Mouse (Mus musculus): ENCODE measurements around the gene Usp15. TPM values are rescaled to one million over a fixed set of nuclear protein-coding genes. Genes with fewer than 3 reads are reported as not detected.
A peak's percentile ranks its signal among the peaks of the same experiment; 100 is the strongest.
"Not testable (repeated sequence)": the region's sequence is repeated elsewhere in the genome, so short reads cannot be mapped to it uniquely, and the experiment has no call there.

Gene Usp15
- total RNA-seq (2017) = 201 to 235 TPM (median 234 TPM) in 3 replicates

DNA sequence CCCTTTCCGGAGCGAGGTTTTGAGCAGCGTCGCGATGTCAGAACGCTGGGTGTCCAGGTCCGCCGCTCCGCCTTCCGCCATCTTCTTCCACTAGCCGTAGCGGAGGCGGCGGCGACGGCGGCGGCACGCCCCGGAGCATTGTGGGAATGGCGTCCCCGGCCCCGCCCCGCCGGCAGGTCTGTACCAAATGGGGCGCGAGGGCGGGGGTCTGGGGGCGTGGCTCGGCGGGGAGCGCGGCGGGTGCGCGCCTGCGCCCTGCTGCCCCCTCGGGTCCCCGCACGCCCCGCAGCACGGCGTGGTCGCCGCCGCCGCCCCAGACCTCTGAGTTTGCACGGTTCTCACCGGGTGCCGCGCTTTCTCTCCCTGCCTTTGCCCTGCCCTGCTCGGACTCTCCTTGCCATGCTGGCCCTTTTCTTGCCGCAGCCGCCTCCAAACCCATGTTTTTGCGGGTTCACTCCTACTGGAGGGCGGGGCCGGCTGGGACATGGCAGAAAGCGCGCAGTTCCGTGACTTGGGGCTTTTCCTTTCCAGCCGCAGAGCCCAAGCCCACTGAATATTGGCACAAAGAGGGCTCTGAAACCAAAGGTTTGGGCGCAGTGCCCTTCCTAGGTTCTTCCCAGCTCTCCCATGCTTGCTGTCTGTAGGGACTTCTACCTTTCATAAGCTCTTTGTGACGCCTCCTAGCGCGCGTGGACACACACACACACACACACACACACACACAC is at the start of gene Usp15:
TSS of gene Usp15 (minus strand) at position 161 of the 725 bp plus-strand sequence.
- ATAC-seq (replicated peaks; ENCODE audit: insufficient number of reproducible peaks, low FRiP score, low TSS enrichment, poor library complexity, severe bottlenecking) = peak; percentile 74

DNA sequence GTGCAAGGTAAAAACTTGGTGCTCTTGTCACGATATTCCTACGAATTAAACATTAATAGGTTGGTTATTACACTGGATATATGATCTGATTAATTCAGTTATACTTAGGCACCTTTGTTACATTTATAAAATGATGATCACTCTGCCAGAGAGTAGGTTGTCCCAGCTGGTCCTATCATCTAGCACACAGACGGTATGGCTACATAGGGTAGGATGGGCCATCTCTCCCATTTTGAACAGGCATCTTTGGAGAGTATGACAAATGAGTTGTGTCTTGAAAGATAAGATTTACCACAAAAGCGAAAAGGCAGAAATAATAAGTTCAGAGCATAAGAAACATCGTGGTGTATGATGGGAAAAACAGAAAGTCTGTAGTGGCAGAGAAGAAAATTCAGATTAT is 32.6 kb upstream of the Usp15 start:
- ATAC-seq (replicated peaks; ENCODE audit: insufficient number of reproducible peaks, low FRiP score, low TSS enrichment, poor library complexity, severe bottlenecking) = no peak

DNA sequence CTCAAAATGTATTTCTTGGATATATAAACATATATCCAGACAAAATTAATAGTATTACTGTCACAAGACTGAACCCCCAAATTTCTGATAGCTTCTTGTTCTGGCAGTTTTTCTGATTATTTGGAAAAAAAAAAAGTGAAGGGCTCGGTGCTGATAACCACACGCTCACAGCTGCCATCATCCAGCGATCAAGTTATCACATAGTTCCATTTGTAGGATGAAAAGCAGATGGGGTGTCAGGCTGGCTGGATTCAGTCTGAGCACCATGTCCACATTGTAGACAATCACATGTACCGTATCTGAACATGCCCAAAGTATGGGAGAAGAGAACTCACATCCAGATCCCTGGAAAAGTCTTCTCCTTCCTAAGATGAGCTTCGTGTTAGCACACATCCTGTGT is 26.0 kb upstream of the Usp15 start:
- ATAC-seq (replicated peaks; ENCODE audit: insufficient number of reproducible peaks, low FRiP score, low TSS enrichment, poor library complexity, severe bottlenecking) = no peak

DNA sequence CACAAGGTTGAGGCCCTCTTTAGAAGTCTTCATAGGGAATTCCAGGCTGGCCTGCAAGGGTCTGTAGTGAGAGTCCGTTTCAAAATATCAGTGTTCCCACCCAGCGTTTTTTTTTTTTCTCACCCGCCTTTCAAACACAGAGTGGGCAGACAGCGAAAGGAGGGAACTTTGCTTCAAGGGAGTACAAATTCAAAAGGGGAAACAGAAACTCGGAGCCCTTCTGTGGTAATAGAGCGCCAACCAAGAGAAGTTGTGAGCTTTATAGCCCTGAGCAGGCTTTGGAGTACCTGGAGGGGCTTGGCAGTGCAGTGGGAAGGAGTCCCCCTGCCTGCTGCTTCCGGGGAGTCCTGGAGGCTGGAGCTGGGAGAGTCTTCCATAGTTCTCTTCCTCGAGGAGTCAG is 12.7 kb upstream of the Usp15 start:
- no peak for ATAC-seq (replicated peaks; ENCODE audit: insufficient number of reproducible peaks, low FRiP score, low TSS enrichment, poor library complexity, severe bottlenecking)

DNA sequence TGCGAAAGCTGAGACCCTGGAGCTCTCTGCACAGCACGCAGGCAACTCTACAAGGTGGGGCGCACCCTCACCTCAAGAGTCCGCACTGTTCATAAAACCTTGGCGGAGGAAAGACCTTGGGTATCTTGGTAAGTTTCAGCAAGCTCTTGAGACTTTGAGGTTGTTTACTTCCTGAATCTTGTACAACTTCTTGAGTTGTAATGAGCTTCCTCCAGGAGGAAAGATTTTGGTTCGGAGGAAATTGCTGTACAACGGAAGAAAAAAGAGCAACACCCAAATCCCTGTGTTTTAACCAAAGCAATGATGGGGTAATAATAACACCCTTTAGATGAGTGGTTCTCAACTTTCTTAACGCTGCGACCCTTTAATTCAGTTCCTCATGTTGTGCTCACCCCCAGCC is 11.5 kb upstream of the Usp15 start:
- ATAC-seq (replicated peaks; ENCODE audit: insufficient number of reproducible peaks, low FRiP score, low TSS enrichment, poor library complexity, severe bottlenecking) = no peak

DNA sequence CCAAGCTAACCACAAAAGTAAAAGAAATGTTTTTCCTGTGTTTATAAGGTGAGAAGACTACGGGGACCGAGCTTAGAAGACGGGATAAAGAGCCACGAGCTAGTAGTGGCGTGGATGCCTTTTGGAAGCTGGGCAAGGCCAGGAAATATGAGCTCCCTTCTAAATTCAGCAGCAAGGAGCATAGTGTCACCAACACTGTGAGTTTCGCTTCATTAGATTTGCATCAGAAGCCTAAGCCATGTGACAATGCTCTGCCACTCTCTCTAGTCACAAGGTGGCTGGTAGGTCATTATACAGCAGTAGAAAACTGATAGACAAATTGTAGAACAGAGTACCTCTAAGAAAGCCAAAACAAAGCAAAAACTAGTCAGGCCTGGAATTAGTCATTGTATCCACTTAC is 9.3 kb upstream of the Usp15 start:
- ATAC-seq (replicated peaks; ENCODE audit: insufficient number of reproducible peaks, low FRiP score, low TSS enrichment, poor library complexity, severe bottlenecking) = no peak

DNA sequence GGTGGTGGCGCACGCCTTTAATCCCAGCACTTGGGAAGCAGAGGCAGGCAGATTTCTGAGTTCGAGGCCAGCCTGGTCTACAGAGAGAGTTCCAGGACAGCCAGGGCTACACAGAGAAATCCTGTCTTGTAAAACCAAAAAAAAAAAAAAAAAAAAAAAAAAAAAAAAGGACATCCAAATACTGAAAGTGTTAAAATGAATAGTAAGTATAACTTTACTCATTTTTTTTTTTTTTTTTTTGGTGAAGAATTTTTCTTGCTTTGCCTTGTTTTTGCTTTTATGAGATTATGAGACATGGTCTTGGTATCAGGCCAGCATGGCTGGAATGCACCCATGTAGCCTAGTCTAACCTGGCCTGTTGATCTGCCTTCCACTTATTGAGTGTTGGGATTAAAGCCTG is 8.6 kb upstream of the Usp15 start:
- ATAC-seq (replicated peaks; ENCODE audit: insufficient number of reproducible peaks, low FRiP score, low TSS enrichment, poor library complexity, severe bottlenecking) = not testable (repeated sequence)

DNA sequence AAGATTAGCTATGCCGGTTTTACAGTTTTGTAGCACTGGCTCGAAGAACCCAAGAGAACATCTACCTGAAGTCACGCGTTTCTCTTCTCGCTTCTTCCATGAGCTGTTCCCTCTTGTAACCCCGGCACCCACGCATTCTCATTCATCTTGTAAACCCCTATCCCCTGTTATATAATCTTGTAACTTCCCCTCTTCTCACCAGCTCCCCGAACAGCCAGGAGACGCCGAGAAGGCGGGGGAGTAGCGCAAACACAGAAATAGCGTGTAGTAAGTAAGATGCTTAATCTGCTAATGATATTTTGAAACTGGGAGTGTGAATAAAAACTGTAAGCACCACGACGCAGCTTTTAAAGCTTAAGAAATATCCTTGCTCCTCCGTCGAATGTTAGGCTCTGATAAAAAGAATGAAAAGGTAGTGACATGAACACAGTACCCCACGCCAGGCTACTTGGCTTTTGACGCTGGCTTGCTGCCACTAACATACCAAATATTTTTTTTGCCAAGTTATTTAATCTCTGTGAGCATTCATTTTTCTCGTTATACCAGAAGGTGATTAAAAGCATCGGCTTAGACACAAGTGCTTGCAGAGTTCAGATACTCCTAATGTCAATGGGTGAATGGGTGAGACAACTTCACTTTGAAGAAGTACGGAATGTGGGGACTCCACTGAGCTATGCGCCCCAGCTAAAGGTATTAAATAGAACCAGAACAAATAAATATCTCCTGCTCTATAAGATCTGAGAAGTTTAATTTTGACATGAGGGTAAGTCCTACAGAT is 5.4 kb upstream of the Usp15 start:
- ATAC-seq (replicated peaks; ENCODE audit: insufficient number of reproducible peaks, low FRiP score, low TSS enrichment, poor library complexity, severe bottlenecking) = no peak

DNA sequence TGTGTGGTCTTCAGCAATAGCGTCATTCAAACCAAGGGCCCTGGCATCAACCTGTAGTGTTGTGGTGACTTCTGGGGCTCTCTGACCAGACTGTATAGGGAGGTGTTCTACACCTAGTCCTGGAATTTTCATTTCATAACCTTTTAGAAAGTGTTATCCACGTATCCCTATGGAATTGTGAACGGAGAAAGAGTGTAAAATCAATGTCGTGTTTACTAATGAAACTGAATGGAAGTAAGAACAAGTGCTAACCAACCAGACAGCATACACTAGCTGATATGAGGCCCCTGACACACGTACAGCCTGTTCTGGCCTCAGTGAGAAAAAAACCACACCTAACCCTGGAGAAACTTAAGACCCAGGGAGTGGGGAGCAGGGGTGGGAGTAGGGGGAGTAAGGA is 4.6 kb upstream of the Usp15 start:
- ATAC-seq (replicated peaks; ENCODE audit: insufficient number of reproducible peaks, low FRiP score, low TSS enrichment, poor library complexity, severe bottlenecking) = no peak

DNA sequence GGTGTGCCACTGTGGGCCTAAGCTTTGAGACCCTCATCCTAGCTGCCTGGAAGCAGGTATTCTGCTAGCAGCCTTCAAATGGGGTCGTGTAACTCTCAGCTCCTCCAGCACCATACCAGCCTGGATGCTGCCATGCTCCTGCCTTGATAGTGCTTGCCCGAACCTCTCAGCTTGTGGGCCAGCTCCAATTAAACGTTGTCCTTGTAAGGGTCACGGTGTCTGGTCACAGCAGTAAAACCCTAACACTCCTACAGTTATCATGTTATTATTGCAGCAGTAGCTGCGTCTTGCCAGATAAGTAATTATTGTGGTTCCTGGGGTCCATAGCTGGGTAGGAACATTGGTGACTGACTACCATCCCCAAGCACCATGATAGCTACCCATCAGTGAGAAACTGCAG is 4.2 kb upstream of the Usp15 start:
- no peak for ATAC-seq (replicated peaks; ENCODE audit: insufficient number of reproducible peaks, low FRiP score, low TSS enrichment, poor library complexity, severe bottlenecking)

DNA sequence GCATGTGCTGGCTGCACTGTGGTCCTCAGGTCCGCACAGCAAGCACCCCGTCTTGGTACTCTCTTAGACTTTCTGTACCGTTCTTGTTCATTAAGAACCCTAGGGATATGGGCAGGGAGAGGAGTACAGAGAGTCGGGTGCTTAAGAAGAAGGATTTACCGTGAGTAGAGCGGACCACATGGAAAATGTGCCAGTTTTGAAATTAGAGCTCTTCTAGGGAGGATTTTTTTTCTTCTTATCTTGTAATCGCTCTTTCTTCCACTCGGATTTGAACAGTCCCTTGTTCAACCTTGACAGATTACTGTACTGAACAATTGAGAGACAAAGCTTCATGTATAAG is 3.5 kb upstream of the Usp15 start:
- ATAC-seq (replicated peaks; ENCODE audit: insufficient number of reproducible peaks, low FRiP score, low TSS enrichment, poor library complexity, severe bottlenecking) = no peak

DNA sequence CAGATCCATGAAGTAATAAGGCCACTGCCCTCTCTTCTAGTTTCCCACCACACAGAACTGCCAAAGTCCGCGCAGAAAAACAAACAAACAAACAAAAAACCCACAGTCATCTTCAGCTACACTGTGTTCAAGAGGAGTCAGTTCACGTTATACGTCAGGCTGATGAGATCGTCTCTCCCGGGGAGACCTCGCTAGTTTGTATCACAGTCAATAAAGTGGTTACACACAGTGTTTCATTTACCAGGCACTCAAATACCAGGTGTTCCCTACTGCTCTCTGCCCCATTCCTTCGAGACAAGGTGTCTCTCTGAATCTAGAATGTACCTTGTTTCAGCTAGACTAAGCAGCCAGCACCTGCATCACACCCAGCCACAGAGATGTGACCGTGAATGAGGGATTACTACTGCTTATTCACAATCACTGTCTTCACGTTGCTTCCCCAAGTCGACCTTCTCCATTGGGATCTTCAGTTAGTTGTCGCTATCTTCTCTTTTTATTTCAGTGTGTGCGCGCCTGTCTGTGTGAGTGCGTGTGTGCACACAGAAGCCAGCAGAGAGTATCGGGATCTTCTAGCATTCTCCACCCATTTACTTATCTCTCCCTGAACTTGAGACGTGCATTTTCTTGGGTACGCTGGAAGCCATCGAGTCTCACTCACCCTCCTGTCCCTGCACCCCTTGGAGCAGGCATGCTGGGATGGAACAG is 3.0 kb upstream of the Usp15 start:
- ATAC-seq (replicated peaks; ENCODE audit: insufficient number of reproducible peaks, low FRiP score, low TSS enrichment, poor library complexity, severe bottlenecking) = no peak

DNA sequence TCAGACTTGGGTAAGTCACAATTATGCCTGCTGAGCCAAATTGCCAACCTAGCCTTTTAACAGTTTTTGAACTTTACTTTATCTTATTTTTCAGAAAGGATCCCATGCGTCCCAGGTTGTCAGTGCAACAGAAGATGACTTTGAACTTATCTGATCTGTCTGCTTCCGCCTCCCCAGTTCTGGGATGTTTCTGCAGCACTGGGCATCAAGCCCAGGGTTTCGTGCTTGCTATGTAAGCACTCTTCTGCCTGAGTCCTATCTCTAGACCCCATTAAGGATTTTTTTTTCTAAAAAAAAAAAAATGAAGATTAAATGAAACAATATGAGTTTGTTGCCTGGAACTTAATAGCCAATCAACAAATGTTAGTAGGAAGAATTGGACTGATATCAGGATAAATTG is 2.3 kb upstream of the Usp15 start:
- ATAC-seq (replicated peaks; ENCODE audit: insufficient number of reproducible peaks, low FRiP score, low TSS enrichment, poor library complexity, severe bottlenecking) = no peak

DNA sequence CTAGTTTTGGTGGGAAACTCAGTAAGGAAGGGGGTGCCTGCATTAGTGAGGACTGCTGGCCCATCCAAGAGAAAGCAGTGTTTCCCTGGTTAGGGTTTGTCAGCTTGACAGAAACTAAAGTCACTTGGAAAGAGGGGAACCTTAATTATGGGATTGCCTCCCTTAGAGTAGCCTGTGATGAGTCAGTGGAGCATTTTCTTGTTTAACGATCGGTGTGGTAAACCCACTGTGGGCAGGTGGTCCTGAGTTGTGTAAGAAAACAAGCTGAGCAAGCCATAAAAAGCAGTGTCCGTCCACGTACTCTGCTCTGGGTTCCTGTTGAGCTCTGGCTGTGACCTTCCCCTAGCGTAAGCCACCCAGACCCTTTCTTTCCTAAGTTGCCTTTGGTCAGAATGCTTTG is 1.4 kb upstream of the Usp15 start:
- no peak for ATAC-seq (replicated peaks; ENCODE audit: insufficient number of reproducible peaks, low FRiP score, low TSS enrichment, poor library complexity, severe bottlenecking)

DNA sequence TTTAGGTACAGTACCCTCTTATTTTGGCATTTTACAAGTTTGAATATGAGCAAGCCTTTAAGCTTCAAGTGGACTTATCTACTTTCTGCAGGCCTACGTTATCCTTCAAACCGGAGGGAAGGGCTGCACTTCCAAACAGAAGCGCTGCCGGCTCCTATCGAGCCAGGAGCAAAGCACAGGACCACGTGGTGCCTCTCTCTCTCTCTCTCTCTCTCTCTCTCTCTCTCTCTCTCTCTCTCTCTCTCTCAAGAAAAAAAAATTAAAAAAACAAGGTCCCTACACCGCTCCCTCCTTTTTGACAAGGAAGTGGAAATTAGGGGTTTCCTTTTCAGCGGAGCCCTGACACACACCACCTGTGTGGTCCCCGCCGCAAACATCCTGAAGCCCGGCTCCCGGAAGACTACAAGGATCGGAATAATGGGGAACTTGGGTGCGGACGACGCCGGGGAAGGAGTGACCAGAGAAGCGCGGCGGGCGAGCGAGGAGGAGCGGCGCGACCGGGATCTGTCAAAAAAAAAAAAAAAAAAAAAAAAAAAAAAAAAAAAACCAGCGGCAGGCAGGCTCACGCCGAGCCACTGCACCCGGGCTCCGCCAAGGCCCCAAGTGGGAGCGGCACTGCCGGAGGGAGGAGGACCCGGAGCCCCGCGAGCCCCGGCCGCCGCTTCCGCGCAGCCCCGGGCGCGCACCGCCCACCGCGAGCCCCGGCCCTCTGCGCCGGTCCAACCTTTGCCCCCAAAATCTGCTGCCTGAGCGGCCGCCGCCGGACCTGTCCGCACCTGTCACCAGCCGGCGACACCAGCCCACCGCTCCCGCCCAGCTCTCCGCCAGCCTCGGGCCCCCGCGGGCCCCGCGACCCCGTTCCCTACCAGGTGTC is 597 bp downstream of the Usp15 start:
- no peak for ATAC-seq (replicated peaks; ENCODE audit: insufficient number of reproducible peaks, low FRiP score, low TSS enrichment, poor library complexity, severe bottlenecking)

DNA sequence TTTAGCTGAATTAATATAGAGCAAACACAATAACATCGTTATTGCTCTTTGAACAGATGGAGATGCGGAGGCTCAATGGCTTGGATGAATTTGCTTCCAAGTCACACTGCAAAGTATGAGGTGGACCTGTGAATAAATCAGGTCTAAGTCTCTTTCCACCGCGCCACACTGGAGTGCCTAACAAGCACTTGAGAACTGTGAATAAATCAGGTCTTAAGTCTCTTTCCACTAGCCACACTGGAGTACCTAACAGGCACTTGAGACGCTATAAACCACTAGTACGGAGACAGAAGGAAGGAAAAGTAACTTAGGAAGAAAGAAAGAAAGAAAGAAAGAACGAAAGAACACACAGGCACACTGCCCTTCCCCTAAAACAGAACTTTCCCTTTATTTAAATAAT is 1.3 kb downstream of the Usp15 start:
- no peak for ATAC-seq (replicated peaks; ENCODE audit: insufficient number of reproducible peaks, low FRiP score, low TSS enrichment, poor library complexity, severe bottlenecking)

DNA sequence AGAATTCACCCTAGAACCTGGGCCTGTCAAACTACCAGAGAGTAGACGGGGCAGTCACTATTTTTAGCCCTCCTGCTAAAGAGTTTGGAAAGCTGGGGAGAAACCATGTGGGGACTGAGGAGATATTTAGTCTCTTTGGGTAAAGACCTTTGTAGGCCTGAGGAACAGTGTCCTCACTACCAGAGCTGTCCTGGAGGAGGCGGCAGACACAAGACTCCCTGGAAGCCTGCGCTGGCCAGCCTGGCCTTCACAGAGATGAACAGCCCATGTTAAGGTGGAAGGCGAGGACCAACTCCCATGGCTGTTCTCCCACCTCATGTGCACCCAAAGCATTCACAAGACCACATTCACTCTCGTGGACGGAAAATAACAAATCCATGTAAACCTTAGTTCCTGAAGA is 5.8 kb downstream of the Usp15 start:
- no peak for ATAC-seq (replicated peaks; ENCODE audit: insufficient number of reproducible peaks, low FRiP score, low TSS enrichment, poor library complexity, severe bottlenecking)

DNA sequence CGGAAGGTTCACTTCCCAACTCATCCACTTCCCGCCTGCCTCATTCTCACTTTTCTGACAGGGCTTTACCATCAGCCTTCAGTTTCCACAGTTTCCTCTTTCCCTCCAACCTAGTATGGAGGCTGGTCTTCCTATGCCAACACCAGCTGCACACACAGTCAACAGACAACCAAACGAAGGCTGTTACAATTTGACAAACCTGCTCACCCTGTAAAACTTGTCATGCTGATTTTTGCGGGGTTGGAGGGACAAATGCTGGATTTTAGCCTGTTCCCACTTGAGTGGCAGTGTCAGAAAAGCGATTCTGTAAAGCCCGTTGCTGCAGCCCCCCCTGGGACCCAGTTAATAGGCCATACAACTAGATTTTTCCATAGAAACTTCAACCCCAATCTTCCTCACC is 9.5 kb downstream of the Usp15 start:
- ATAC-seq (replicated peaks; ENCODE audit: insufficient number of reproducible peaks, low FRiP score, low TSS enrichment, poor library complexity, severe bottlenecking) = no peak

DNA sequence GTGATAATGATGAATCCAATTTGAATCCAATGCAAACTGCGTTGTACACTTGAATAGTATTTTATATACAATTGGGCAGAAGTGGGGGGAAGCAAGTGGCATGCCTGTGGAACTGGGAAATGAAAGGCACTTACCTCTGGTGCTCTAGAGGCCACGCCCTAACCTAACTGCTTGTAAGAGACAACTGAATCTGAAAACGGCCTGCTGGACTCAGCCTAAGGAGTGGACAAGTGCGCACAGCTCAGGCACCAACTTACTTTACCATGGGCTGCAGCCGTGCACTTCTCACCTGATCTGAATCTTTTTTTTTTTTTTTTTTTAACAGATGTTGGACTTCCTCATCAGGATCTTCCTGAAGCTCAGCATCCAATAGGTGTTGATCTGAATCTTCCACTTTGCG is 10.9 kb downstream of the Usp15 start:
- no peak for ATAC-seq (replicated peaks; ENCODE audit: insufficient number of reproducible peaks, low FRiP score, low TSS enrichment, poor library complexity, severe bottlenecking)
